Mouse (Mus musculus) hindbrain, embryonic 16.5 days (tissue): ENCODE measurements around the gene Rpusd4. TPM values are rescaled to one million over a fixed set of nuclear protein-coding genes. Genes with fewer than 3 reads are reported as not detected.

ENCODE experiments used
- ATAC-seq: fragments of 200-750 bp; cut with Nextera tagmentation; 2 replicates; pipeline ENCODE4 v1.8.0; 2017; ENCODE audit warnings: moderate TSS enrichment, moderate library complexity
- H3K27ac ChIP-seq: fragments of 300-500 bp; sonication (generic); 2 replicates; pipeline ENCODE4 v1.5.1; 2014; ENCODE audit warnings: low read depth, mild to moderate bottlenecking, control low read depth, low read length, moderate library complexity
- H3K27me3 ChIP-seq: fragments of 300-500 bp; sonication (generic); replicated peaks from 2 replicates; pipeline ENCODE4 v1.6.1; 2014; ENCODE audit warnings: low read length; ENCODE audit not compliant: control insufficient read depth, insufficient read depth
- H3K36me3 ChIP-seq: fragments of 300-500 bp; sonication (generic); 2 replicates; pipeline ENCODE4 v1.6.1; 2014; ENCODE audit warnings: mild to moderate bottlenecking, low read length, moderate library complexity, mixed read lengths; ENCODE audit not compliant: control insufficient read depth, insufficient read depth
- H3K4me1 ChIP-seq: fragments of 300-500 bp; sonication (generic); 2 replicates; pipeline ENCODE4 v1.6.1; 2014; ENCODE audit warnings: low read depth, low read length; ENCODE audit not compliant: control insufficient read depth, insufficient read depth
- H3K4me2 ChIP-seq: fragments of 300-500 bp; sonication (generic); 2 replicates; pipeline ENCODE4 v1.6.1; 2014; ENCODE audit warnings: mild to moderate bottlenecking, low read length, control low read depth, moderate library complexity
- H3K4me3 ChIP-seq: fragments of 300-500 bp; sonication (generic); 2 replicates; pipeline ENCODE4 v1.5.1; 2014; ENCODE audit warnings: mild to moderate bottlenecking, low read length, control low read depth, moderate library complexity
- H3K9ac ChIP-seq: fragments of 300-500 bp; sonication (generic); 2 replicates; pipeline ENCODE4 v1.6.1; 2014; ENCODE audit warnings: low read depth, mild to moderate bottlenecking, control low read depth, low read length, moderate library complexity
- H3K9me3 ChIP-seq: fragments of 300-500 bp; sonication (generic); 2 replicates; pipeline ENCODE4 v1.6.1; 2014; ENCODE audit warnings: mild to moderate bottlenecking, low read length, moderate library complexity; ENCODE audit not compliant: control insufficient read depth
- WGBS: fragments of 180-500 bp; shearing (Covaris S2); extraction: QIAGEN DNeasy Blood & Tissue Kit; methylation state at CpG from one replicate; pipeline ENCODE4 v1.1.7; 2014; 5-methylcytosine and 5-hydroxymethylcytosine counted together
- polyA plus RNA-seq: library from polyadenylated mRNA; unstranded; fragments of >200 nt; fragmentation: Nextera tagmentation; extraction: Ambion mirVana; gene quantifications from 2 replicates; pipeline ENCODE4 v1.2.1, GENCODE M21; 2015

The Rpusd4 gene
- polyA plus RNA-seq, 1 experiment from 2014 or later = 17.6 TPM

DNA sequence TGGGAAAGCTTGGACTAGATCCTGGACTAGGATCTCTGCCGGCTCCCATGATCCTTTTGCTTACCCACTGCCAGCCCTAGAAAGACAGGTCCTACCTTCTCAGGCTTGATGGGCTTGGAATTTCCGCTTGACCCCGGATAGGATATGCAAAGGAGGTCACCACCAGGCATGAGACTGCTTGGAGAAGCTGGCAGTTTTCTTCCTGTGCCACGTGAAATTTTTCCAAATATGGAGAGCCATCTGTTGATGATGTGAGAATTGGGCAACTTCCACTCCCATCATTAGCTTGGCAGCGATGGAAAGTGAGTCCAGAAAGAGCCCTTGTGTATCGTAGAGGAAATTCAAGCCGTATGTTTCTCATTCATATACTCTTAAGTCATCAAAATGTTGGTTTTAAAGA is 39.8 kb downstream of the Rpusd4 start:
- H3K4me2 ChIP-seq = no peak overlapping the region
- no peak overlapping the region for H3K9ac ChIP-seq
- peaks cover 3% of the 10 kb centered on the region; the same call in 1 of the 2 replicates for H3K27me3 ChIP-seq
- no peaks in the 10 kb centered on the region for H3K4me1 ChIP-seq
- H3K27ac ChIP-seq = no peak overlapping the region
- no peaks in the 10 kb centered on the region for H3K36me3 ChIP-seq
- ATAC-seq = no peak
- WGBS = 75% methylated on average over 7 of the region's 7 CpGs
- H3K9me3 ChIP-seq = no peaks in the 10 kb centered on the region
- H3K4me3 ChIP-seq = no peak overlapping the region

DNA sequence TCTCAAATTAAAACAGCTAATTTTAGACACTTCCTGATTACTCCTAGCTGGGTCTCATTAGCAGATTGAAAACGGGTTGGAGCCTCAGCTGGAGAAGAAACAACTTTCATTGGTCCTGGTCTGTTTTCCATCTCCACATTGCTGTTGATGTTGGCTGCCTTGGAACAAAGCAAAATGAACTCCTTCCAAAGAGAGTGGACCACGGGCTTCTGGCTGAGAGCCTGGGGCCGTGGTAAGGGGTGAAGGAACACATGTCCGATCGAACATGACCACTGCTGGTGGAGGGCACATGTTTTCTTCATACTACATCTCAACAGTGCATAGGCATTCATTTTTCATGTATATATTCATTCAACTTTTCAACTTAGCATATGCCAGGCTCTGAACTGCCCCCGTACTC is 42.7 kb downstream of the Rpusd4 start:
- ATAC-seq = no peak
- Histone ChIP-seq H3K4me3 (no peak overlapping the region), H3K4me2 (no peak overlapping the region), H3K9ac (no peak overlapping the region), H3K36me3 (no peaks in the 10 kb centered on the region), H3K27me3 (peaks cover 8% of the 10 kb centered on the region; the same call in 1 of the 2 replicates), H3K27ac (no peak overlapping the region), H3K9me3 (no peaks in the 10 kb centered on the region), H3K4me1 (no peaks in the 10 kb centered on the region)
- 82% methylated on average over 6 of the region's 6 CpGs for WGBS

DNA sequence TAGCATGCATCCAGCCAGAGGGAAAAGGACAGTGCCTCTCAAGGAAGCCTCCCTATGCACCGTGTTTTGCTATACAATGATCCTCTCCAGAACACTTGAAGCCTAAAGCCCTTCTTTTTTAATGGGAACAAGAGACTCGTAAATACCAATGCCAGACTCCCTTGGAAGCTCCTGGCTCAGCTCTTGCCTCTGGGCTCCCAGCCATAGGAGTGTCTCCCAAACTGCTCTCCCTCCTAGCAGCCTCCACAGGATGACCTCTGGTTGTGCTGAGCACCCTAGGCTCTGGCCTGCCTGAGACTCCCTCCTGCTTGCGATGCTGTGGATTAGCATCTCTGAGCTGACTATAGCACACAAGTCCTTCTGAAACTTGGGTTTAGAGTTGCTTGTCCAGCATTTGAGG is 44.9 kb downstream of the Rpusd4 start:
- ATAC-seq = no peak
- Histone ChIP-seq H3K27me3 (peaks cover 12% of the 10 kb centered on the region), H3K4me3 (no peak overlapping the region), H3K9me3 (no peaks in the 10 kb centered on the region), H3K4me2 (no peak overlapping the region), H3K9ac (no peak overlapping the region), H3K4me1 (no peaks in the 10 kb centered on the region), H3K36me3 (no peaks in the 10 kb centered on the region), H3K27ac (no peak overlapping the region)
- WGBS = 49% methylated on average over 3 of the region's 3 CpGs

DNA sequence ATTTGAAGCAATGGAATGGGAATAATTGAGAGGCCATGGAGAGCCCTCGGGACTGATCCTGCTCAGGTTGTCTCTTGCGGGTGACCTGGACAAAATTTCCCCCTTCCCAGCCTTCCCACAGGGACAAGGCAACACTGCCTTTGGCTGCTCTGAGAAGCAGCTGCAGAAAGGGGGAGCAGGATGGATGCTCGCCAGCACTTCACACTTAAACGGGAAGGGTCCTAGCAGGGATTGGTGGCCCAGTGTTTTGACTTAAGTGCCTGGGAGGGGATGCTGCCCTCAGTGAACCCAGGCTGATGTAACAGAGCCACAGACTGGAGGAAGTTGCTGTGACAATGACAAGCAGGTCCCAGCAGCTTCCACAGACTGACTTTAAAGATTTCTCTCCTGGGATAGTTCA is 45.9 kb downstream of the Rpusd4 start:
- H3K27me3 ChIP-seq = peaks cover 15% of the 10 kb centered on the region
- no peak overlapping the region for H3K4me2 ChIP-seq
- no peak for ATAC-seq
- H3K36me3 ChIP-seq = no peaks in the 10 kb centered on the region
- H3K4me3 ChIP-seq = no peak overlapping the region
- 32% methylated on average over 4 of the region's 4 CpGs for WGBS
- H3K4me1 ChIP-seq = no peaks in the 10 kb centered on the region
- H3K27ac ChIP-seq = no peak overlapping the region
- H3K9ac ChIP-seq = no peak overlapping the region
- no peaks in the 10 kb centered on the region for H3K9me3 ChIP-seq

DNA sequence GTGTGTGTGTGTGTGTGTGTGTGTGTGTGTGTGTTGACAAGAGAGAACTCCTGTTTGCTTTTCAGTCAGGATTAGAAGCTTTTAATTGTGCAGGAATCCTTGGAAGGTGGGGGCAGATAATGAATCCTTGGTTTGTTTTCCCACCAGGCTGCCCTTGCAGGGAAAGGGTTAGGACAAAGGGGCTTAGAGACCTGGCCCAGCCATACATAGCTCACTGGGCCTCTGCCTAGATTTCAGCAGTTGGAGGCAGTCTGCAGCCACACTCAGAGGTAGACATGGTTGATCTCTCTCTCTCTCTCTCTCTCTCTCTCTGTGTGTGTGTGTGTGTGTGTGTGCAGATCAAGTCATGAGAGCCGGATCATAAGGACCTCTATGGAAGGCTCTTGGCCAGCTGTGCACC is 46.6 kb downstream of the Rpusd4 start:
- no peak overlapping the region for H3K27ac ChIP-seq
- no peaks in the 10 kb centered on the region for H3K4me1 ChIP-seq
- H3K4me3 ChIP-seq = no peak overlapping the region
- no peak overlapping the region for H3K4me2 ChIP-seq
- no peak for ATAC-seq
- no peaks in the 10 kb centered on the region for H3K36me3 ChIP-seq
- peaks cover 15% of the 10 kb centered on the region for H3K27me3 ChIP-seq
- no peak overlapping the region for H3K9ac ChIP-seq
- H3K9me3 ChIP-seq = no peaks in the 10 kb centered on the region
- 47% methylated on average over 1 of the region's 1 CpGs for WGBS

DNA sequence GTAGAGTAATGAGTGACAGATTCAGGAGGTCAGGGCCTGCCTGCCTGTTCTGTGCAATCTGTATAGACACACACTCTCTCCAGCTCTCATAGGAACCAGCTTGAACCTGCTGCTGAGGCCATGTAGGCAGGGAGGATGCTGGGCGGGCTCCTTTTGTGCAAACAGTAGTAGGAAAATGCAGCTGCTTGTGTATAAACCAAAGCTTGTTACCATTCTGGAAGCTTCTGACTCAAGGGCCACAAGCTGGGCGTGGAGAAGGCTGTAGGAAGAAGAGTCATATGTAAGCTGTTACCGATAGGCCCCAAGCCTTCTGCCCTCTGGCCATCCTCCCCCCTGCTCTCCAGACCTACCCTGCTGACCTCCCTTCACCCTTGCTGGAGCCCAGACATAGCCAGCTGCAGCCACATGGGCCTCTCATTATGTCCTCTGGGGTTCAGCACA is 49.1 kb downstream of the Rpusd4 start:
- Histone ChIP-seq H3K27ac (no peak overlapping the region), H3K4me2 (no peak overlapping the region), H3K9ac (no peak overlapping the region; the same call in 1 of the 2 replicates), H3K36me3 (no peaks in the 10 kb centered on the region), H3K4me1 (no peaks in the 10 kb centered on the region), H3K9me3 (no peaks in the 10 kb centered on the region), H3K27me3 (peaks cover 14% of the 10 kb centered on the region), H3K4me3 (no peak overlapping the region)
- WGBS = 51% methylated on average over 3 of the region's 3 CpGs
- ATAC-seq = no peak

DNA sequence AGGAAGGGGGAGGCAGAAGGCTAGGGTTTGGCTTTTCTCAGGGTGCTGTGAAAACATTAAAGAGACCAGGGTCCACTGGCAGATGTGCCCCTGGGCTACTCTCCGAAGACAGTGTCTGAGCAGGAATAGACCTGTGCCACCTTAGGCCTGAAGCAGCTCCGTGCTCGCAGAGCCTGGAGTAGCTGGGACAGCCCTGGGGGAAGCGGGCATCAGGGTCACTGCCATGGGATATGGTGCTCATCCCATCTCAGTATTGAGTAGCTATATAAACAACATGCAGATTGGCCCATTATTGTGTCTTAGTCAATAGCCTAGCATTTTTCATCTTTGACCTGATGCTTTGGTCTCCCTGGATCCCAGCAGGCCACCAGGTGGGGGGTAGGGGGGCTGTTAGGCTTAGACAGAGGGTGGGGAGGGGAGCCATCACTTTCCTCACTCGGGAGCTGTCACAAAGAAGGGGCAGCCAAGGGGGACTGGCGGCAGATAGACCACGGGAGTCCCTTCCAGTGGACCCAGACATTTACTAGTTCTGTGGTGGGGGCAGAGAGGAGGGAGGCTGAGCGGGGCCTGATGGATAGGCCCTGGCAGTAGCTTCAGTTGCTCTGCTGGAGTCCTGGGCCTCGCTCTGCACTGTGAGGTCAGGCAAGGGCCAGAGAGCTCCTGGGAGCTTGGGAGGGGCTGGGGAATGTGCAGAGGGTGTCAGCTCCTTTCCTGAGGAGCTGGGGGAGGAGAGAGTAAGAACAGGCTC is 49.7 kb downstream of the Rpusd4 start:
- Histone ChIP-seq H3K27ac (no peak overlapping the region), H3K9me3 (no peaks in the 10 kb centered on the region), H3K4me3 (no peak overlapping the region), H3K4me2 (no peak overlapping the region), H3K4me1 (no peaks in the 10 kb centered on the region), H3K9ac (no peak overlapping the region; the same call in 1 of the 2 replicates), H3K27me3 (peaks cover 14% of the 10 kb centered on the region), H3K36me3 (no peaks in the 10 kb centered on the region)
- WGBS = 28% methylated on average over 9 of the region's 9 CpGs
- ATAC-seq = 0 out of 2 replicates have a peak, but pooled peaks have one; percentile 44

DNA sequence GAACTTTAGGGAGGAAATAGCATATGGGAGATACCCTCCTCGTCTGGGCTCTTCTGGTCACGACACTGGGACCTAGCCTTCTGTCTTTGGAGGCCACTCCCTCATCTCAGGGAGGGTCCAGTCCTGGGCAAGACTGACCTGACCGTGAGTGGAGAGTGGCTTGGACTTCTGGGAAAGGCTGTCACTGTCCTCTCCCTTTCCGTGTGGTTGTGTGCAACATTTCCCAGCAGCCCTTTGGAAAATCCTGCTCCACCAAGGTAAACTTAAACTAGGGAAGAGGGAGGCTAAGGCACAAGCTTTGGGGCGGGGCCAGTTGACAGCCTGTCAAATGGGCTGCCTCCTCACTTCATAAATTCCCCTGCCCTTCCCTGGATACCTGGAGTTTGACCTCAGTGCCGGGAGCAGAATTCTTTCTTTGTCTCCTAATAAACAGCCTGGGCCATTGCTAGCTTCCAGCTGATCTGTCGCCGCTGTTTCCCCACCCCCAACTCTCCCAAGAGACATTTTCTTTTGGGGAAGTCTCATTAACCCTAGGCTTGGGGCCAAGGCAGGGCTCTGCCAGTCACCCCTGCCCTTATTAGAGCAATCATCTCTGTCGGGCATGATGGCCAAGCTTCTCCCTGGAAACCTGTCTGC is 51.0 kb downstream of the Rpusd4 start:
- no peak overlapping the region for H3K4me3 ChIP-seq
- H3K9me3 ChIP-seq = no peaks in the 10 kb centered on the region
- WGBS = 19% methylated on average over 9 of the region's 9 CpGs
- no peak; the same call in 1 of the 2 replicates for ATAC-seq
- H3K4me2 ChIP-seq = no peak overlapping the region
- H3K36me3 ChIP-seq = no peaks in the 10 kb centered on the region
- no peaks in the 10 kb centered on the region for H3K4me1 ChIP-seq
- H3K27ac ChIP-seq = no peak overlapping the region
- H3K9ac ChIP-seq = no peak overlapping the region
- H3K27me3 ChIP-seq = peaks cover 17% of the 10 kb centered on the region

DNA sequence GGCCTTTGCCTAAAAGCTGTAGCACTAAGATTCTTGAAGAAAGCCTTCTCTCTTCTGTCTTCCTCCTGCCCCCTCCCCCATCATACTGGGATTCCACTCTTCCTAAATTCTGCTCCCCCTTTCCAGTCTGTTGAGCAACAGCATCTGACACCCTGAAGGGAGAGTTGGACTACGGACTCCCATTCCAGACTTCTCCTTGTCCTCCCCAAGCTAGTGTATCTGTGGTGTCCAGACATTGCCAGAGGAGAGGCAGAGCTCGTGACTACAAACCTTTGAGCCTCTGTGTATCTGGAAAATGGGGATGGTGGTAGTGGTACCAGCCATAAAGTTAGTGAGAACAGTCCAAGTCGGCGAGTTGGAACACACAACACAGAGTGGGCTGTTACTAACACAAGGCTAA is 52.6 kb downstream of the Rpusd4 start:
- Histone ChIP-seq H3K4me3 (no peak overlapping the region), H3K27me3 (peaks cover 12% of the 10 kb centered on the region), H3K4me2 (no peak overlapping the region), H3K36me3 (no peaks in the 10 kb centered on the region), H3K4me1 (no peaks in the 10 kb centered on the region), H3K27ac (no peak overlapping the region), H3K9ac (no peak overlapping the region), H3K9me3 (no peaks in the 10 kb centered on the region)
- WGBS = 90% methylated on average over 4 of the region's 4 CpGs
- no peak for ATAC-seq
